Mouse (Mus musculus) G1E-ER4 (cell line): ENCODE results near the gene Rin3. TPM values are rescaled to one million over a fixed set of nuclear protein-coding genes. Genes with fewer than 3 reads are reported as not detected.

Source experiments
- GATA1 ChIP-seq: IDR thresholded peaks from one replicate; pipeline ENCODE4 v1.8.0; 2012; ENCODE audit warnings: low read length, inconsistent platforms
- polyA plus RNA-seq: library from polyadenylated mRNA; stranded (reverse); fragments of >175 nt; gene quantifications from 2 replicates; pipeline ENCODE4 v1.2.3, GENCODE M21; 2012

Rin3 gene
- polyA plus RNA-seq, 1 experiment = 0.03 TPM

GRCm38 (mm10) chr12:102413171-102413570, 130.3 kb downstream of the Rin3 start:
- no peak for TF ChIP-seq GATA1

GRCm38 (mm10) chr12:102414686-102415085, 131.8 kb downstream of the Rin3 start:
- TF ChIP-seq GATA1 = no peak

- TF ChIP-seq GATA1 = no peak
Measured at GRCm38 (mm10) chr12:102416391-102416837, 133.6 kb downstream of the Rin3 start.

- no peak for TF ChIP-seq GATA1
Measured at GRCm38 (mm10) chr12:102416955-102417510, 134.2 kb downstream of the Rin3 start.

- no peak for TF ChIP-seq GATA1
Measured at GRCm38 (mm10) chr12:102417701-102418100, 134.9 kb downstream of the Rin3 start.

- TF ChIP-seq GATA1 = no peak
Measured at GRCm38 (mm10) chr12:102419544-102419943, 136.7 kb downstream of the Rin3 start.

GRCm38 (mm10) chr12:102420168-102420890, 137.5 kb downstream of the Rin3 start:
- TF ChIP-seq GATA1 = peak; percentile 73

- TF ChIP-seq GATA1 = no peak
Measured at GRCm38 (mm10) chr12:102422065-102422464, 139.2 kb downstream of the Rin3 start.

GRCm38 (mm10) chr12:102422623-102423320, 139.9 kb downstream of the Rin3 start:
- no peak for TF ChIP-seq GATA1

- no peak for TF ChIP-seq GATA1
Measured at GRCm38 (mm10) chr12:102423625-102424024, 140.8 kb downstream of the Rin3 start.

- TF ChIP-seq GATA1 = no peak
Measured at GRCm38 (mm10) chr12:102424456-102424855, 141.6 kb downstream of the Rin3 start.

- TF ChIP-seq GATA1 = no peak
Measured at GRCm38 (mm10) chr12:102425048-102425578, 142.3 kb downstream of the Rin3 start.

GRCm38 (mm10) chr12:102426285-102426684, 143.4 kb downstream of the Rin3 start:
- no peak for TF ChIP-seq GATA1

- no peak for TF ChIP-seq GATA1
Measured at GRCm38 (mm10) chr12:102429656-102430055, 146.8 kb downstream of the Rin3 start.

- no peak for TF ChIP-seq GATA1
Measured at GRCm38 (mm10) chr12:102430228-102430627, 147.4 kb downstream of the Rin3 start.

GRCm38 (mm10) chr12:102432238-102432637, 149.4 kb downstream of the Rin3 start:
- no peak for TF ChIP-seq GATA1
